Mouse (Mus musculus) inflammation-experienced regulatory T-cells, adult 16 weeks (primary cell): Measurements from ENCODE around the gene Calml3. TPM values are rescaled to one million over a fixed set of nuclear protein-coding genes. Genes with fewer than 3 reads are reported as not detected.

Experiments
- polyA plus RNA-seq: library from polyadenylated mRNA; unstranded; fragments of 100-300 nt; shearing (Covaris generic); gene quantifications from one replicate; pipeline ENCODE4 v1.2.1, GENCODE M21; 2017

The Calml3 gene
- polyA plus RNA-seq: not detected

GRCm38 (mm10) chr13:3804186-3804585, at the start of gene Calml3:
Gene Calml3 (minus strand): TSS chr13:3804316.

GRCm38 (mm10) chr13:3837312-3837807, 33.2 kb upstream of the Calml3 start, which contains the start of gene Calm4:
Gene Calm4 (plus strand): TSS chr13:3837757.

Other genes starting within 250 kb of the Calml3 start
- gene Fam208b, start 193.2 kb downstream of the Calml3 start, polyA plus RNA-seq: 61.9 TPM
- gene Asb13, start 170.3 kb downstream of the Calml3 start, polyA plus RNA-seq: 58.6 TPM
- not detected for gene Calm4, start 33.4 kb upstream of the Calml3 start, polyA plus RNA-seq
- gene Calm5, start 49.9 kb upstream of the Calml3 start, polyA plus RNA-seq: not detected
- 44.7 TPM for gene Net1, start 113.9 kb upstream of the Calml3 start, polyA plus RNA-seq
- 0.46 TPM for gene Tubal3, start 114.0 kb upstream of the Calml3 start, polyA plus RNA-seq
- not detected for gene Ucn3, start 141.0 kb upstream of the Calml3 start, polyA plus RNA-seq
- gene Akr1c14, start 244.7 kb upstream of the Calml3 start, polyA plus RNA-seq: not detected